Mouse (Mus musculus) liver, embryonic 14.5 days (tissue): ENCODE measurements at regions not wholly inside any gene's neighbourhood (a gene's known extent, or its start where the extent isn't known, plus 50 kb on each side); places are given as distances from the start of the nearest gene placed in this dataset.

Experiments
- CTCF ChIP-seq: IDR thresholded peaks from 2 replicates; pipeline ENCODE4 v1.5.1; 2016; ENCODE audit warnings: antibody characterized with exemption, low read depth, control low read depth
- EP300 ChIP-seq: IDR thresholded peaks from 2 replicates; pipeline ENCODE4 v1.6.1; 2016; ENCODE audit warnings: antibody characterized with exemption, low read depth

DNA sequence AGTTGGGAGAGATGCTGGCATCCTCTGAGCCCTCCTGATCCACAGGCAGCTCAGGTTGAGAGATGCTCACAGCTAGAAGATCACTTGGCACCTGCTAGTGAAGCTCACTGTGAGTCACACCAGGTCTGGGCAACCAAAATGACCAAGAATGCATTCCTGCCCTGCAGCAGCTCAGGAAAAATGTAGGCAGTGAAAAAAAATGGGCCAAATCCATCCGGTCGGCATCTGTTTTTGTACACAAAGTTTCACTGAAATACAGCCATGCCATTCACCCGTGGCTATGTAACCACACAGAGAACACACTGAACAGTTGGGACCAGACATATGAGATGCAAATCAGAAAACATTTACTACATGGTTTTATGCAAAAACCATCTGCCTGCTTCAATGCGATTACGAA is 135.1 kb downstream of the Tomm20 start:
- no peak for TF ChIP-seq EP300
- no peak for TF ChIP-seq CTCF
